Mouse (Mus musculus) embryonic stem cell, embryonic (primary cell): ENCODE measurements around the gene Zfp593.

Experiments used
- CTCF ChIA-PET, 4 experiments: fragments of 300-600 bp in 2 of 4; fragments of 350-600 bp in 2 of 4; sonication (Branson Sonifier 250); formaldehyde crosslinking; loops; one replicate each; lab custom pipeline; 2022; ENCODE audit warnings: inconsistent platforms in 2 of 4; lab: Charles Lee
- POLR2A ChIA-PET, 4 experiments: fragments of 300-600 bp in 2 of 4; fragments of 350-600 bp in 2 of 4; sonication (Branson Sonifier 250); formaldehyde crosslinking; loops; one replicate each; lab custom pipeline; 2022; ENCODE audit warnings: antibody characterized with exemption in 4 of 4, inconsistent platforms in 1 of 4; lab: Charles Lee

The Zfp593 gene

GRCm38 (mm10) chr4:134269622-134270021 is 24.2 kb upstream of the Zfp593 start:
- ChIA-PET POLR2A (interaction anchor here in 3 of 4 experiments (1.4 to 4.7 kb wide), 10 partner anchors 9 to 265 kb away, joined by 3 to 43 read pairs (median 8); partner anchors contain the start of genes Grrp1 (in 1 of the 3), Mtfr1l (in 1 of the 3), Pdik1l (in 1 of the 3) and Trim63 (in 1 of the 3)), CTCF (interaction anchor here in 1 of 4 experiments (0.9 to 2.4 kb wide), 5 partner anchors 9 to 110 kb away, joined by 3 to 18 read pairs (median 4); partner anchors contain the start of gene Cep85)

GRCm38 (mm10) chr4:134268102-134268655 is 22.8 kb upstream of the Zfp593 start:
- POLR2A ChIA-PET = interaction anchor here (0.6 to 4.7 kb wide), 75 partner anchors 9 to 655 kb away, joined by 3 to 43 read pairs (median 4); partner anchors contain the start of genes Cep85 (in 3 of the 4), Grrp1 (in 3 of the 4), Pdik1l (in 3 of the 4) and Pafah2 (in 2 of the 4)
- CTCF ChIA-PET = interaction anchor here (0.5 to 2.4 kb wide), 29 partner anchors 10 to 288 kb away, joined by 3 to 18 read pairs (median 4); partner anchors contain the start of genes Cep85 (in 1 of the 4), Gm30191 (in 1 of the 4), Grrp1 (in 1 of the 4) and Pafah2 (in 1 of the 4)

- CTCF ChIA-PET = interaction anchor here in 3 of 4 experiments (0.6 to 1.2 kb wide), 11 partner anchors 11 to 144 kb away, joined by 3 to 6 read pairs (median 3); partner anchors contain the start of genes Cep85 (in 2 of the 3) and Grrp1 (in 1 of the 3)
Measured at GRCm38 (mm10) chr4:134265860-134266585, 20.6 kb upstream of the Zfp593 start.

GRCm38 (mm10) chr4:134263191-134263590 is 17.8 kb upstream of the Zfp593 start:
- ChIA-PET CTCF (interaction anchor here (0.5 to 2.7 kb wide), 47 partner anchors 8 to 601 kb away, joined by 3 to 18 read pairs (median 4); partner anchors contain the start of genes Cep85 (in 4 of the 4), Grrp1 (in 3 of the 4), Pafah2 (in 3 of the 4) and Pdik1l (in 2 of the 4)), POLR2A (interaction anchor here in 3 of 4 experiments (0.6 to 2.9 kb wide), 21 partner anchors 8 to 1206 kb away, joined by 3 to 12 read pairs (median 4); partner anchors contain the start of genes Cep85 (in 1 of the 3), Dhdds (in 1 of the 3), Grrp1 (in 1 of the 3) and Pafah2 (in 1 of the 3))

More at GRCm38 (mm10) chr4:134265860-134266585, 20.6 kb upstream of the Zfp593 start:
- POLR2A ChIA-PET = interaction anchor here in 3 of 4 experiments (0.5 to 4.7 kb wide), 7 partner anchors 11 to 152 kb away, joined by 3 to 43 read pairs (median 3); partner anchors contain the start of genes Grrp1 (in 2 of the 3), Cep85 (in 1 of the 3) and Pdik1l (in 1 of the 3)

GRCm38 (mm10) chr4:134258354-134258753 is 13.0 kb upstream of the Zfp593 start:
- POLR2A ChIA-PET = interaction anchor here in 2 of 4 experiments (0.6 to 6.3 kb wide), 4 partner anchors 9 to 1967 kb away, joined by 3 to 43 read pairs (median 4); no protein-coding TSS in a partner anchor
- CTCF ChIA-PET = interaction anchor here in 1 of 4 experiments (0.5 kb wide), 1 partner anchor 174 kb away, joined by 3 read pairs; no protein-coding TSS in a partner anchor

GRCm38 (mm10) chr4:134257198-134258009 is 12.0 kb upstream of the Zfp593 start:
- POLR2A ChIA-PET = interaction anchor here in 3 of 4 experiments (0.5 to 6.3 kb wide), 17 partner anchors 10 to 1966 kb away, joined by 3 to 43 read pairs (median 4); partner anchors contain the start of genes Cep85 (in 2 of the 3) and Pdik1l (in 1 of the 3)
- CTCF ChIA-PET = interaction anchor here in 2 of 4 experiments (0.5 to 1.4 kb wide), 6 partner anchors 11 to 1220 kb away, joined by 3 to 5 read pairs (median 3); no protein-coding TSS in a partner anchor

GRCm38 (mm10) chr4:134256407-134257197 is 11.2 kb upstream of the Zfp593 start:
- ChIA-PET CTCF (interaction anchor here in 2 of 4 experiments (0.6 to 1.4 kb wide), 6 partner anchors 10 to 1373 kb away, joined by 3 to 5 read pairs (median 3); no protein-coding TSS in a partner anchor), POLR2A (interaction anchor here in 3 of 4 experiments (0.5 to 6.3 kb wide), 17 partner anchors 7 to 1277 kb away, joined by 3 to 43 read pairs (median 4); partner anchors contain the start of genes Cep85 (in 2 of the 3) and Pdik1l (in 1 of the 3))

- POLR2A ChIA-PET = interaction anchor here in 2 of 4 experiments (0.6 to 6.3 kb wide), 9 partner anchors 8 to 903 kb away, joined by 3 to 43 read pairs (median 4); partner anchors contain the start of gene Cep85 (in 1 of the 2)
- CTCF ChIA-PET = interaction anchor here in 2 of 4 experiments (0.8 to 1.1 kb wide), 3 partner anchors 9 to 11 kb away, joined by 3 read pairs; partner anchors contain the start of gene Gm30191 (in 1 of the 2)
Measured at GRCm38 (mm10) chr4:134255854-134256253, 10.5 kb upstream of the Zfp593 start.

GRCm38 (mm10) chr4:134254835-134255234 is 9.4 kb upstream of the Zfp593 start:
- POLR2A ChIA-PET = interaction anchor here in 3 of 4 experiments (0.6 to 6.3 kb wide), 16 partner anchors 8 to 669 kb away, joined by 3 to 43 read pairs (median 3); partner anchors contain the start of genes Cep85 (in 1 of the 3) and Rsrp1 (in 1 of the 3)
- CTCF ChIA-PET = interaction anchor here (0.6 to 2.5 kb wide), 9 partner anchors 8 to 68 kb away, joined by 3 to 8 read pairs (median 3); partner anchors contain the start of genes Cep85 (in 1 of the 4) and Gm30191 (in 1 of the 4)

- POLR2A ChIA-PET = interaction anchor here in 3 of 4 experiments (0.5 to 6.3 kb wide), 25 partner anchors 9 to 346 kb away, joined by 3 to 43 read pairs (median 3); partner anchors contain the start of genes Cep85 (in 2 of the 3) and Stmn1 (in 1 of the 3)
- CTCF ChIA-PET = interaction anchor here (0.5 to 2.8 kb wide), 12 partner anchors 9 to 98 kb away, joined by 3 to 18 read pairs (median 5); no protein-coding TSS in a partner anchor
Measured at GRCm38 (mm10) chr4:134253722-134254324, 8.4 kb upstream of the Zfp593 start, which contains the start of gene Grrp1. Gene Grrp1 (minus strand): TSS chr4:134254106.

GRCm38 (mm10) chr4:134252911-134253721 is 7.7 kb upstream of the Zfp593 start:
- ChIA-PET CTCF (interaction anchor here (0.5 to 2.8 kb wide), 14 partner anchors 10 to 143 kb away, joined by 3 to 18 read pairs (median 4); partner anchors contain the start of gene Pafah2 (in 1 of the 4)), POLR2A (interaction anchor here in 3 of 4 experiments (0.5 to 6.3 kb wide), 18 partner anchors 10 to 341 kb away, joined by 3 to 43 read pairs (median 3); partner anchors contain the start of genes Cep85 (in 2 of the 3), Stmn1 (in 1 of the 3) and Trim63 (in 1 of the 3))

- ChIA-PET CTCF (interaction anchor here (0.6 to 2.8 kb wide), 13 partner anchors 10 to 414 kb away, joined by 3 to 18 read pairs (median 3); partner anchors contain the start of genes Cep85 (in 1 of the 4) and Pafah2 (in 1 of the 4)), POLR2A (interaction anchor here in 3 of 4 experiments (0.6 to 6.3 kb wide), 10 partner anchors 11 to 1031 kb away, joined by 3 to 43 read pairs (median 4); partner anchors contain the start of genes Cep85 (in 1 of the 3), Stmn1 (in 1 of the 3) and Trim63 (in 1 of the 3))
Measured at GRCm38 (mm10) chr4:134252131-134252910, 6.9 kb upstream of the Zfp593 start.
